Mouse (Mus musculus) frontal cortex, postnatal 25 days (tissue): Measurements from ENCODE around the gene Agrn.

Experiments
- DNase-seq, 2 experiments: peaks; one replicate each; pipeline ENCODE4 v3.0.0; 2022; ENCODE audit warnings: low spot score in 2 of 2

Gene Agrn

GRCm38 (mm10) chr4:156197131-156197828, at the start of gene Agrn:
Gene Agrn (minus strand): TSS chr4:156197488.
- peak in 1 of 2 experiments; percentile 38 for DNase-seq

- DNase-seq: no peak
Observed at GRCm38 (mm10) chr4:156236651-156237447, 39.6 kb upstream of the Agrn start.

DNA sequence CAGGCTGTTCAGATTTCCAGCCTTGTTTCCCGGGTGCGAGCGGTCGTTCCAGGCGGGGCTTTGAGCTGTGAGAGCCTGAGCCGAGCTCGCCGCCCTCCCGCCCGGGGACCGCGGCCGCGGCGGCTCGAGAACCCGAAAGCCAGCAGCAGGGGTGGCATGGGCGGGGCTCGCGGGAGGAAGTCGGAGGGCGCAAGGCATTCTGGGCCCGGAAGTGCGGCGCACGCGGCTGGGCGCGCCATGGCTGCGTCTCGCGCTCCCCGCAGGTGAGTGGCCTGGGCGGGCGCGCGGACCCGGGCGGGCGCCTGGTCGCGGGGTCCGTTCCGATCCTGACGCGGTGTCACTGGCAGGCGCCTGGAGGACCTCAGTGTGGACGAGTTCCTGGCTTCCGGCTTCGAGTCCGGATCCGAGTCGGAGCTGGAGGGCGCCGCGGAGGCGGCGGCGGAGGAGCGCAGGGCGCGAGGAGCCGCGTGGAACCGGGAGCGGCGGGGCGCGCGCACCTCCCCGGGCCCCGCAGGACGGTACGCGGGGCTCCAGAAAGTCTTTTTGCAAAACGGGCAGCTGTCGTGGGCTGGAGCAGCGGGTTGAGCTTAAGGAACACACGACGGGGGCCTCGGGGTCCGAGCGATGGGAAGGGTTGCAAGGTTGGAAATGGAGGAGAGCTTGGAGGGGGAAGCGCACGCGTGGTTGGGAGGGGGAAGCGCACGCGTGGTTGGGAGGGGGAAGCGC, 38.7 kb upstream of the Agrn start, which contains the start of gene Noc2l:
Gene Noc2l (plus strand): TSS at position 203 of the 726 bp plus-strand sequence.
- DNase-seq: peak; percentile 67 to 82

GRCm38 (mm10) chr4:156235360-156235770, 38.1 kb upstream of the Agrn start:
- no peak for DNase-seq

GRCm38 (mm10) chr4:156234701-156235213, 37.5 kb upstream of the Agrn start, which contains the start of gene Plekhn1:
Gene Plekhn1 (minus strand): TSS chr4:156234857.
- DNase-seq: peak; percentile 48 to 49

DNA sequence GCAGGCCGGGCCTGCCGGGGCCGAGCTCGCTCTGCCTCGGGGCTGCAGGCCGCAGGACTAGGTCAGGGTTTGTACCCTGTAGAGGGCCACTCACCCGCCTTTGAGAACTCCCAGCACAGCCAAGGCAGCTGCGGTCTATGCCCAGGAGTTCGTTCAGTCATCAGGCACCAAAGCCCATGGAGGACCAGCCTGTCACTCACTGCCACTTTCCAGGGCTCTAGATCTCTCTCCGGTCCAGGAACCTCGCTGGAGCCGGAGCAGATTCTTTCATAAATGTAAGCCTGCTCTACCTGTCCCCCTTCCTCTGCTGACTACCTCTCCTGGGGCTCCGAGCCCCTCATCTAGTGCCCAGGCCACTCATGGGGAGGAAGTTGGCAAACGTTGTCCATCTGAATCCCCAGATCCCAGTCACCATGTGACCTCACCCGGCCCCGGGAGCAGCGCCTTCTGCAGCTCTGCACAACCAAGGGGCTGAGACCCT, 36.8 kb upstream of the Agrn start:
- DNase-seq: no peak

- no peak for DNase-seq
Observed at GRCm38 (mm10) chr4:156228393-156229024, 31.2 kb upstream of the Agrn start.

DNA sequence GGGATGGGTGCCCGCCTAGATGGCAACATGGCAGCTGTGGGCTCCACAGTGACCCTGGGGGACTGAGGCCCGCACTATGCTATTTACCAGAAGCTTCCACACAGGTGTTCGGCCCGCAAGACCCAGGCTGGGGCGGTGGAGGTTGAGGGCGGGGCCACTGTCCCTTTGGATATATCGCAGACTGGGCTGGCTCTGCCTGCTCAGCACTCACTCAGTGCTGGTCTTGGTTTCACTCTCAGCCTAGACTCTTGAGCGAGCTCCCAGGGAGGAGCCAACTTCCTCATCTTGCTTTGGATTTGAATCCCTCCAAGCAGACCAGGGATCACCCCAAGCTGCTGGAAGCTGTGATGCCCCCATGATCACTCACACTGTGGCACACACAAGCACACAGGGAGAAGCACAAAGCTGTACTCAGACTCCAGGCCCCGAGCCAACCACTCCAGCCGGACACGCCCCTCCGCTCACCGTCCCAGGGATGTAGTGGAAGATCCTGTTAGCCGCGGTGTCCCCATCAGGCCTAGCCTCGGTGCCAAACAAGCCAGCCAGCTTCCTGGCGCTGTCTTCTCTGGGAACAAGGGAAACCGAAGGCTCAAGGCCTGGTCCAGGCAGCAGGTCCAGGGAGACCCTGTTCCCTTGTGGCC, 30.6 kb upstream of the Agrn start:
- no peak for DNase-seq

DNA sequence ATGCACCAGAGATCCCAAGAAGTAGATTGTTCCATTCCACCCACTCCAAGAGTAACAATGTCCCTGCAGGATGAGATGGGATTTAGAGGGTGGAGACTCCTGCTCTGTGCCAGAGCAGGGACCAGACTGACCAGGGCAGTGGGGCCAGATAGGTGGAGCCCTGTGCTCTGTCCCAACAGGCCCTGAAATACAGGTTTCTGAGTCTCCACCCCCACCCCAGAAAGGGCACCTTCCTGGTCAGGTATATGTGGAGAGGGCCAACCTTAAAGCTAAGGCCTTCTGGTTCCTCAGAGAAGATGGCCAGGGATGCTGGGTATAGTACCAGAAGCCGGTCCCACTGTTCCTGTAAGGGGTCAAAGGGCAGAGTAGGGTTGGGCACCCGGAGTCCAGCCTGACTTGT, 27.0 kb upstream of the Agrn start:
- DNase-seq: no peak

- no peak for DNase-seq
Observed at GRCm38 (mm10) chr4:156219936-156220335, 22.6 kb upstream of the Agrn start.

GRCm38 (mm10) chr4:156217838-156218237, 20.6 kb upstream of the Agrn start:
- DNase-seq: no peak

- no peak for DNase-seq
Observed at GRCm38 (mm10) chr4:156217022-156217669, 19.9 kb upstream of the Agrn start.

GRCm38 (mm10) chr4:156216196-156216595, 18.9 kb upstream of the Agrn start:
- DNase-seq: no peak

DNA sequence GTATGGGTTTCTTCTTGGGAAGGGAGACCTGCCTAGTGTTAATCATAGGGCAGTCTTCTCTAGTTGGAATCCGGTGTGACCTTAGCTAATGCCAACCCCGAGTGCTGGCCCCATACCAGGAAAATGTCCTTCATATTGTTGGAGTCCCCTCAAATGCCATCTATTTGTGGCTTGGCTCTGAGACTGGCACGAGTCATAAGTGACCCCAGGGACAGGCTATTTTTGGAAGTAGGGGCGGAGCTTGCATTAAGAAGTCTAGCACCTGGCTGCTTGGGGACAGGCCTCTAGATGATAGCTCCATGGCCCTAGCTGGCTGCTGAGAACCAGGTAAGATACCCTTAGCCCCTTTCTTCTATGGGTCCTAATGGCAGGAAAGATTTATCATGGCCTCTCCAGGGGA, 18.4 kb upstream of the Agrn start, which contains the start of gene Perm1:
Gene Perm1 (plus strand): TSS at position 220 of the 400 bp plus-strand sequence.
- no peak for DNase-seq

DNA sequence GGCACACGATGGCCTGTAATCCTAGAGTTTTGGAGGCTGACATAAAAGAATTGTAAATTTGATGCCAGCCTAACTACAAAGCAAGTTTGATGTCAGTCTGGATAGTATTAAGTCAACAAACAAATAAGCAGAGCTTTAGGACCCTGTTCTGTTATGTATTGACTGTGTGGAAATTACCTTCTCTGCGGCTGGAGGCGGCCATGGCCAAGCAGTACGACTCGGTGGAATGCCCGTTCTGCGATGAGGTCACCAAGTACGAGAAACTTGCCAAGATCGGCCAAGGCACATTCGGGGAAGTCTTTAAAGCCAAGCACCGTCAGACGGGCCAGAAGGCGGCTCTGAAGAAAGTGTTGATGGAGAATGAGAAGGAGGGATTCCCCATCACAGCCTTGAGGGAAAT, 15.8 kb upstream of the Agrn start:
- DNase-seq: no peak

DNA sequence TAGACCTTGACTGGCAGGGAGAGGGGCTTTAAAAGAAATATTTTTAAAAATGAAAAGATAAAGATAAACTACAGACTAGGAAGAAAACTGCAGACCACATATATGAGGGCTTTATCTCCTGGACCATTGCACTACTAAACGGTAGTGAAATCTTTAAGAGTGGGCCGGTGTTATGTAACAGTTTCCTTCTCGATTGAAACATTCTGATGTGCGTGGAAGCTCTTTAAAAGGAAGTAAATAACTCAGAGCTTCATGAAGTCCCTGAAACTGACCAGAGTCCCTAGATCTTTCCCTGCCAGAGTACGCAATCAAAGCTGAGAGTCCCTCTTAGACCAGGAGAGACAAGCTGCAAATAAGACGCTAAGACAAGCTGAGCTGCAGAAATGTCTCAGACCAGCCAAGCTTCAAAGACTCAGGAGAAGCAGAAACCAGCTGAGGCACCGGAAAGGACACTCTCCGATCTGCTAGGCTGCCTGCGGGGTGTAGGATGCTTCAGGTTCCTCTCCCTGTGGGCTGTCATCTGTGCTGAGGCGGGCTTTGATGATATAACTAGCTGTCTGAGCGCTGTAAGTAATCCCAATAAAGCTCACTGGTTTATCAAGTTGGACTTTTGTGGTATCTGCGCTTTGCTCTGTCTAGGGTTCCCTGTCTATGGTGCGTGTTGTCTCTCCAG, 12.8 kb upstream of the Agrn start:
- DNase-seq: no peak

DNA sequence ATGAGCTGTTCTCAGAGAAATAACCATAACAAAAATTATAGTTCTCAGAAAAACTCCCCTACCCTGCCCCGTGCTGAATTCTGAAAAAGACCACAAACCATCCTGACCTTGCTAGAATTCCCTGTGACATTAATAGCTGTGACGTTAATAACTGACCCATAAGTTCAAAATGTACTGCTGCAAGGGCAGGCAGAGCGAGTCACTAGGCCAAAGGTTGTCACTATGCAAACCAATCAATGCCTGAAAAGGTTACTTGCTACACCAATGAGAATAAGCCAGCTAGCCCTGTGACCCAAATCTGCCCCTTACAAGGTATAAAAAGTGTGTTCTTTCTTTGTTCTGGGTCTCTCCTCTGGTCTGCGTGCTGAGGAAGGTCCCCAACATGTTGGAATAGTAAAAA, 11.6 kb upstream of the Agrn start:
- no peak for DNase-seq

DNA sequence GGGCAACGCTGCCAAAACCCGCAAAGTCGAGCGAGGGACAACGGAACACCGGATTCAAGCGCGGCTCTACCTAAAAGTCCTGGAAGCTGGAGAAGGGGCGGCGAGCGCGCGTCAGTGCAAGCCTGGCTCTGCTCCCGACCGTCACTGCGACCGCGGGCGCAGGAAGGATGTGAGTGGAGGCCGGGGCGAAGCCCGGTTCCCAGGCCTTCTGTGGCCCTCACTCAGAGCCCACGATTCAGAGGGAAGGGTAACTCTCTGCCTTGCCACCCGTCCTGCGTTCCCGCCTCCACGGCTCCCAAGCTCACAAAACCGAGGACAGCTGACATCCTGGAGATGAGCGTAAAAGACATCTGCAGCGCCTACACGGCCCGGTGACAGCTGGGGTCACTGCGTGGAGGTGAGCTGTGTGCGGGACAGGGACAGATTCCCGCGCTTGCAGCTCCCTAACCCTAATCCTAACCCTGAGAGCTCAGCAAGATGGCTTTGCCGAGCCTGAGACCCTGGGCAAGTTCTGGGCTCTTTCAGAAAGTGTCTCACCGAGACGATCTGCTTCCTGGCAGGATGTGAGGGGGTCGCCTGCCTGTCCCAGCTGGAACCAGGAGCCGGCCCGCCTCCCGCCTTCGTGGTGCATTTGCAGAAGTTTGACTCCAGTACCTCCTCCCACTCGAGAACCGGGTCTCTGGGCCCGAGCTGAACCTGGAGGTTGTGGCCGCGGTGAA, 6.3 kb upstream of the Agrn start:
- no peak for DNase-seq

- DNase-seq: peak in 1 of 2 experiments; percentile 55
Observed at GRCm38 (mm10) chr4:156203001-156203412, 5.7 kb upstream of the Agrn start, which contains the start of gene AW011738. Gene AW011738 (plus strand): TSS chr4:156203304.
